Mouse (Mus musculus) heart, embryonic 11.5 days (tissue): ENCODE results near the gene Ak1. TPM values are rescaled to one million over a fixed set of nuclear protein-coding genes. Genes with fewer than 3 reads are reported as not detected.

ENCODE experiments used
- ATAC-seq: fragments of 200-750 bp; cut with Nextera tagmentation; replicated peaks from 2 replicates; pipeline ENCODE4 v1.8.0; 2017; ENCODE audit warnings: moderate library complexity; ENCODE audit not compliant: insufficient number of reproducible peaks, low FRiP score, low TSS enrichment
- H3K27ac ChIP-seq: fragments of 300-500 bp; sonication (generic); 2 replicates; pipeline ENCODE4 v1.5.1; 2014; ENCODE audit warnings: mild to moderate bottlenecking, low read depth, low read length
- H3K27me3 ChIP-seq: fragments of 300-500 bp; sonication (generic); 2 replicates; pipeline ENCODE4 v1.6.1; 2014; ENCODE audit warnings: mild to moderate bottlenecking, low read length, mixed read lengths; ENCODE audit not compliant: control insufficient read depth, insufficient read depth
- H3K36me3 ChIP-seq: fragments of 300-500 bp; sonication (generic); 2 replicates; pipeline ENCODE4 v1.6.1; 2014; ENCODE audit warnings: mild to moderate bottlenecking, low read length, moderate library complexity, mixed read lengths; ENCODE audit not compliant: control insufficient read depth, insufficient read depth
- H3K4me1 ChIP-seq: fragments of 300-500 bp; sonication (generic); 2 replicates; pipeline ENCODE4 v1.6.1; 2014; ENCODE audit warnings: low read length; ENCODE audit not compliant: control insufficient read depth, insufficient read depth
- H3K4me2 ChIP-seq: fragments of 300-500 bp; sonication (generic); 2 replicates; pipeline ENCODE4 v1.6.1; 2014; ENCODE audit warnings: mild to moderate bottlenecking, moderate library complexity
- H3K4me3 ChIP-seq: fragments of 300-500 bp; sonication (generic); 2 replicates; pipeline ENCODE4 v1.5.1; 2014; ENCODE audit warnings: low read depth, low read length
- H3K9ac ChIP-seq: fragments of 300-500 bp; sonication (generic); 2 replicates; pipeline ENCODE4 v1.6.1; 2014; ENCODE audit warnings: mild to moderate bottlenecking, low read depth, low read length, moderate library complexity
- H3K9me3 ChIP-seq: fragments of 300-500 bp; sonication (generic); replicated peaks from 2 replicates; pipeline ENCODE4 v1.6.1; 2016; ENCODE audit warnings: low read length; ENCODE audit not compliant: control insufficient read depth
- WGBS: fragments of 180-500 bp; shearing (Covaris S2); extraction: QIAGEN DNeasy Blood & Tissue Kit; methylation state at CpG from one replicate; pipeline ENCODE4 v1.1.7; 2014; ENCODE audit not compliant: insufficient replicate concordance; 5-methylcytosine and 5-hydroxymethylcytosine counted together
- polyA plus RNA-seq: library from polyadenylated mRNA; unstranded; fragments of >200 nt; fragmentation: Nextera tagmentation; extraction: Ambion mirVana; gene quantifications from 2 replicates; pipeline ENCODE4 v1.2.1, GENCODE M21; 2014

Gene Ak1
- polyA plus RNA-seq, 1 experiment from 2014 or later = 212 TPM

GRCm38 (mm10) chr2:32597248-32597647, 24.3 kb upstream of the Ak1 start:
- Histone ChIP-seq H3K27me3 (no peaks in the 10 kb centered on the region), H3K9ac (no peak overlapping the region), H3K27ac (no peak overlapping the region), H3K4me1 (0 out of 2 replicates have a peak, but pooled peaks cover 7% of the 10 kb centered on the region), H3K4me2 (no peak overlapping the region), H3K4me3 (no peak overlapping the region), H3K9me3 (no peaks in the 10 kb centered on the region), H3K36me3 (peaks cover 21% of the 10 kb centered on the region)
- 84% methylated on average over 5 of the region's 5 CpGs for WGBS
- no peak for ATAC-seq

DNA sequence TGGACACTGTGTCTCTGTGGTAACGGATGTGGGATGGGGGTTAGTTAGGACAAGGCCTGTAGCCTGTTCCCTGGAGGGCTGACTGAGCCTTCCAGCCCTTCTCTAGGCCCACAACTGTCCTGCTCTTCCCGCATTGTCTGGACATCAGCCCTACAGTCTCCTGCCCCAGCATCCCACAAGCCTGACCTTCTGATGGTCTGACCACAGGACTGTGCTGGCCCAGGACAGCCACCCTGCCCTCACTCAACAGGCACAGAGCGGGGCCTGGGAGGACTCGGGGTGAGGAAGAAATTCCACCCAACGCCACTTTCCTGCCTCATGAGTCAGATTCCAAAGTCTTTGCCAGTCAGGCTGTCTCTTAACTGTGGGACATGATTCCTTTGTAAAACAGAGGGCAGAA, 23.9 kb upstream of the Ak1 start:
- Histone ChIP-seq H3K4me2 (no peak overlapping the region), H3K27me3 (no peaks in the 10 kb centered on the region), H3K9ac (no peak overlapping the region), H3K36me3 (peaks cover 21% of the 10 kb centered on the region), H3K4me3 (no peak overlapping the region), H3K4me1 (0 out of 2 replicates have a peak, but pooled peaks cover 8% of the 10 kb centered on the region), H3K27ac (no peak overlapping the region), H3K9me3 (no peaks in the 10 kb centered on the region)
- 80% methylated on average over 5 of the region's 5 CpGs for WGBS
- ATAC-seq = no peak

DNA sequence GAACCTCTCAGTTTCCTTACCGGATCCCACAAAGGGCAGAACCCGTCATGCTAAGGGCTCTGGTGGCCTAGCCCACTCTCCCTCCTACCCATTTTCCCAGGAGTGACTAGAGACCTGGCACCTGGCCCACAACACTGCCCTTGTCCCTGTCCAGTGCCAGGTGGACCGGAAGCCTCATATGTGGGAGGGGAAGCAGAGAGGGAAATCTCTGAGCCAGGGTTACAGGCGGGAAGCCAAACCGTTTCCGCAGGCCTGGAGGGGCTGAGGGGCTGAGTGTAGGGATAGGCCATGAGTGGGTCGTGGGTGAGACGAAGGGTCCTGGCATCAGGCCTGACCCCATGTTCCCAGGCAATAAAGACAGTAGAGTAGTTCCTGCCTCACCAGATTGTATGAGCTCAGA, 23.1 kb upstream of the Ak1 start:
- H3K4me2 ChIP-seq = no peak overlapping the region
- H3K4me1 ChIP-seq = peaks cover 8% of the 10 kb centered on the region; the same call in 1 of the 2 replicates
- H3K9me3 ChIP-seq = no peaks in the 10 kb centered on the region
- no peaks in the 10 kb centered on the region for H3K27me3 ChIP-seq
- no peak overlapping the region for H3K27ac ChIP-seq
- 84% methylated on average over 8 of the region's 8 CpGs for WGBS
- H3K36me3 ChIP-seq = peaks cover 20% of the 10 kb centered on the region
- no peak for ATAC-seq
- H3K4me3 ChIP-seq = no peak overlapping the region
- no peak overlapping the region for H3K9ac ChIP-seq

- Histone ChIP-seq H3K9ac (no peak within 1 kb of the TSS), H3K27me3 (no peaks in the 10 kb centered on the region), H3K27ac (no peak within 1 kb of the TSS), H3K36me3 (peaks cover 15% of the 10 kb centered on the region), H3K9me3 (no peaks in the 10 kb centered on the region), H3K4me3 (no peak within 1 kb of the TSS), H3K4me2 (no peak within 1 kb of the TSS), H3K4me1 (peaks cover 8% of the 10 kb centered on the region; the same call in 1 of the 2 replicates)
- ATAC-seq = no peak
- 82% methylated on average over 3 of the region's 3 CpGs for WGBS
Observed at GRCm38 (mm10) chr2:32599409-32599808, 22.1 kb upstream of the Ak1 start, which contains the start of gene St6galnac6. Gene St6galnac6 (plus strand): TSS chr2:32599709.

- WGBS = 42% methylated on average over 8 of the region's 8 CpGs
- ATAC-seq = no peak
Observed at GRCm38 (mm10) chr2:32601417-32602065, 20.0 kb upstream of the Ak1 start.

GRCm38 (mm10) chr2:32602600-32603054, 18.9 kb upstream of the Ak1 start:
- no peaks in the 10 kb centered on the region for H3K27me3 ChIP-seq
- H3K4me3 ChIP-seq = peak overlapping the region; percentile 36
- peak overlapping the region; percentile 58 for H3K9ac ChIP-seq
- WGBS = 1% methylated on average over 11 of the region's 11 CpGs
- H3K9me3 ChIP-seq = no peaks in the 10 kb centered on the region
- no peak for ATAC-seq
- peaks cover 10% of the 10 kb centered on the region; the same call in 1 of the 2 replicates for H3K4me1 ChIP-seq
- H3K4me2 ChIP-seq = peak overlapping the region; percentile 61
- peaks cover 2% of the 10 kb centered on the region; the same call in 1 of the 2 replicates for H3K36me3 ChIP-seq
- peak overlapping the region; percentile 54 for H3K27ac ChIP-seq

More at GRCm38 (mm10) chr2:32601417-32602065, 20.0 kb upstream of the Ak1 start:
- H3K4me1 ChIP-seq = peaks cover 8% of the 10 kb centered on the region; the same call in 1 of the 2 replicates
- H3K27me3 ChIP-seq = no peaks in the 10 kb centered on the region
- no peak overlapping the region for H3K27ac ChIP-seq
- H3K9ac ChIP-seq = no peak overlapping the region
- no peak overlapping the region for H3K4me3 ChIP-seq
- H3K36me3 ChIP-seq = peaks cover 7% of the 10 kb centered on the region; the same call in 1 of the 2 replicates
- no peak overlapping the region for H3K4me2 ChIP-seq
- no peaks in the 10 kb centered on the region for H3K9me3 ChIP-seq

- no peak overlapping the region for H3K4me3 ChIP-seq
- H3K27me3 ChIP-seq = no peaks in the 10 kb centered on the region
- H3K36me3 ChIP-seq = no peaks in the 10 kb centered on the region
- H3K27ac ChIP-seq = no peak overlapping the region
- WGBS = 28% methylated on average over 10 of the region's 10 CpGs
- no peak overlapping the region for H3K9ac ChIP-seq
- H3K4me2 ChIP-seq = no peak overlapping the region
- peaks cover 26% of the 10 kb centered on the region for H3K4me1 ChIP-seq
- no peaks in the 10 kb centered on the region for H3K9me3 ChIP-seq
- no peak for ATAC-seq
Observed at GRCm38 (mm10) chr2:32604631-32605030, 16.9 kb upstream of the Ak1 start.

DNA sequence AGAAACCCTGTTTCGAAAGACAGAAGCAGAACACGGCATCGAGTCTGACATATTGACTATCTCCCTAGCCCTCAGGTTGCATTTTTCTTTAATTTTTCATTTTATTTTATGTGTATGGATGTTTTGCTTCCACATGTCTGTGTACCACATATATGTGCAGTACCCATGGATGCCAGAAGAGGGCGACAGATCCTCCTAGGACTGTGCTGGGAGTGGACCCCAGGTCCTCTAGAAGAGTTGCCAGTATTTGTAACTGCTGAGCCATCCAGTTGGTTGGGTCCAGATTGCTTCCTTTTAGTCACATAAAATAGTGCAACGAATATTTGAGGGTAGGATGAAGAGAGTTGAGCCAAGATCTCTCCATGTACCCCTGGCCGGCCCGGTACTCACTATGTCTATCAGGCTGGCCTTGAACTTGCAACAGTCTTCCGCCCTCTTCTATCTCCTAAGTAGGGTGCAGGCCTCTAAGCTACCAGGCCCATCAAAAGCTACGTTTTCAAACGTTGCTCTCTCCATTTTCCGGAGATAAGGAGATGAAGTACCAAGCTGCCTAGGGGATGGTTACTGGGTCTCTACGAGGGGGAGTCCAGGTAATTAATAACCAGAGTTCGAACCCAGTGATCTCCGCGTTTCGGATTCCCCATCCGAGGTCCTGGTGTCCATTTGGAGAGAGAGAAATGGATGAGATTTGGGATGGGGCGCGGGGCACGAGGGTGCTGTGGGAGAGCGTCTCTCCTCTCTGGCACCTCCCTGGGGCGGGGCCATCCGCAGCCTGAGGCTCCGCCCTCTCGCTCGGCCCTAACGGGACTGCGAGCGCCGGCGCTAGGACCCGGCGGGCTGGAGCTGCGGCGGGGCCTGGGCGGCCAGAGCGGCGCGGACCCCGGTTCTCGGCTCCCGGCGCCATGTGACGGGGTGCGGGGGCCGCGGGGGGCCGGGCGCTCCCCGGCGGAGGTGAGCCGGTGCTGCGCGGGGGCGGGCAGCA, 15.1 kb upstream of the Ak1 start:
- H3K4me2 ChIP-seq = peak overlapping the region; percentile 95
- ATAC-seq = peak; percentile 68
- H3K36me3 ChIP-seq = no peaks in the 10 kb centered on the region
- peak overlapping the region; percentile 87 for H3K27ac ChIP-seq
- peak overlapping the region; percentile 88 for H3K4me3 ChIP-seq
- 11% methylated on average over 52 of the region's 55 CpGs for WGBS
- H3K9me3 ChIP-seq = no peaks in the 10 kb centered on the region
- H3K4me1 ChIP-seq = peaks cover 36% of the 10 kb centered on the region
- peak overlapping the region; percentile 83 for H3K9ac ChIP-seq
- H3K27me3 ChIP-seq = no peaks in the 10 kb centered on the region
